Mouse (Mus musculus) bone marrow macrophage, adult 2 months (primary cell): ENCODE results near the gene Setx. TPM values are rescaled to one million over a fixed set of nuclear protein-coding genes. Genes with fewer than 3 reads are reported as not detected.
A peak's percentile ranks its signal among the peaks of the same experiment; 100 is the strongest.

ENCODE experiments used
- H3K27ac ChIP-seq: 2 replicates; pipeline ENCODE4 v1.5.1; 2012; ENCODE audit warnings: low read depth, low read length; ENCODE audit not compliant: insufficient read depth
- H3K4me1 ChIP-seq: 2 replicates; pipeline ENCODE4 v1.6.1; 2012; ENCODE audit warnings: low read length; ENCODE audit not compliant: control insufficient read depth, insufficient read depth
- H3K4me3 ChIP-seq: 2 replicates; pipeline ENCODE4 v1.5.1; 2012; ENCODE audit warnings: mild to moderate bottlenecking, low read length, moderate library complexity; ENCODE audit not compliant: insufficient read depth
- CTCF ChIP-seq: IDR thresholded peaks from 2 replicates; pipeline ENCODE4 v1.5.1; 2012; ENCODE audit warnings: low read depth, mild to moderate bottlenecking, low read length, moderate library complexity
- POLR2A ChIP-seq: IDR thresholded peaks from 2 replicates; pipeline ENCODE4 v1.6.1; 2012; ENCODE audit warnings: mild to moderate bottlenecking, low read depth, low read length, borderline replicate concordance
- polyA plus RNA-seq: library from polyadenylated mRNA; stranded (reverse); fragments of >200 nt; gene quantifications from 2 replicates; pipeline ENCODE4 v1.2.4, GENCODE M21; 2012; ENCODE audit not compliant: missing spikeins, insufficient read depth, insufficient read length

Gene Setx
- polyA plus RNA-seq, 1 experiment = 30.6 TPM

DNA sequence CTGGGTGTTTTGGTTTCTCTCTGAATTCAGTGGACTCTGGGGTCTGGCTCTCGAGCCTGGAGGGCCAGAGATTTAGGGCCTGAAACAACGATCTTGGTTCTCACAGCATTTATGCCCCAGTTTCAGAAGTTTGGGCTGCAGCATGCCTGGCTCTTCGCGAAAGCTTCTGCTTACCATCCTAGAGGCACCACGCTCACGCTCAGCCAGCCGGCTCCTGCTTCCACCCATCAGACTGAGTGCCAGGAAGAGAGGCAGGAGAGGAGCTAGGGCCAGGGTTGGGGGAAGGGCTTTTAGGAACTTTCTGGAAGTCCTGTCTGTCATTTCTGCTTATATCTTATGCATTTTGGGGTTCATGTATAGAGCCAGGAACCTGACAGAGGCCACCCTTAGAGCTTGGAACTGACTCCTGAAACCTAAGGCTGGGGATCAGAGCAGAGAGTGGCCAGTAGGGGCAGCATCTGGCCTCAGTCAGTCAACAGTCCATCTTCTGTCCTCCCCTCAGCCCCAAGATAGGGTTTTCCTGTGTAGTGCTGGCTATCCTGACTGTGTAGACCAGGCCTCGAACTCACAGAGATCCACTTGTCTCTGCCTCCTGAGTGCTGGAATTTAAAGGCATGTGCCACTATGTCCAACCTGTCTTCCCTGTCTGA, 68.8 kb downstream of the Setx start:
- Histone ChIP-seq H3K4me1 (peaks cover 2% of the 10 kb centered on the region), H3K4me3 (no peak overlapping the region), H3K27ac (no peak overlapping the region)
- 0 out of 2 replicates have a peak, but pooled peaks have one; percentile 3 for TF ChIP-seq CTCF
- TF ChIP-seq POLR2A = no peak

DNA sequence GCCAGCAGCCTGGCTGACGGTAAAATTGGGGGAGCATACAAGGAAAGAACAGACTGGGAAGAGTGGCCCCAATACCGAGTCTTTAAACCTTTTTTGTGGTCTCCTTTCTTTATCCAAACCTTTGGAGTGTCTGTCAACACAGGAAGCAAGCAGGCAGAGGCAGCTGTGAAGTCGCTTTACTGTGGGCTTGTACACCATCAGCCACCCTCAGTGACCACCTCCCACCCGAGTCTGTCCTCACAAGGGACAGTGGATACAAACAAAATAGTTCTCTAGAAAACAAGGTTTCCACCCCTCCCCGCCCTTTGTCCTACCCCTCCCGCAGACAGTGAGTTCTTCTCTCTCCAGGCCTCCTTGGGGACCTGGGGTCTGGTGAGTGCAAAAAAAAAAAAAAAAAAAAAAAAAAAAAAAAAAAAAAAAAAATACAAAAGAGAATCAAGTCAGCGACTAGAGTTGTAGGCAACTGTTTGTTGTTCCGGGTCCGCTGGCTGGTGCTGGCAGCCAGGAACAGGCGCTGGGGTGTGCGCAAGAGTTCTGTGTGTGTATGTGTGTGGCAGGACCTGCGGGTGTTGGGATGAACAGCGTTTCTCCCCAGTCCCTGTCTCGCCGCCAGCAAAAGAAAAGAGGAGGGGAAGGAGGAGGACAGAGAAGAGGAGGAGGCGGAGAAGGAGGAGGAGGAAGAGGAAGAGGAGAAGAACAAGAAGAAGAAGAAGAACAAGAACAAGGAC, 70.0 kb downstream of the Setx start:
- TF ChIP-seq CTCF (no peak), POLR2A (no peak)
- Histone ChIP-seq H3K27ac (no peak overlapping the region), H3K4me1 (peaks cover 2% of the 10 kb centered on the region), H3K4me3 (peak overlapping the region; percentile 18; the same call in 1 of the 2 replicates)

DNA sequence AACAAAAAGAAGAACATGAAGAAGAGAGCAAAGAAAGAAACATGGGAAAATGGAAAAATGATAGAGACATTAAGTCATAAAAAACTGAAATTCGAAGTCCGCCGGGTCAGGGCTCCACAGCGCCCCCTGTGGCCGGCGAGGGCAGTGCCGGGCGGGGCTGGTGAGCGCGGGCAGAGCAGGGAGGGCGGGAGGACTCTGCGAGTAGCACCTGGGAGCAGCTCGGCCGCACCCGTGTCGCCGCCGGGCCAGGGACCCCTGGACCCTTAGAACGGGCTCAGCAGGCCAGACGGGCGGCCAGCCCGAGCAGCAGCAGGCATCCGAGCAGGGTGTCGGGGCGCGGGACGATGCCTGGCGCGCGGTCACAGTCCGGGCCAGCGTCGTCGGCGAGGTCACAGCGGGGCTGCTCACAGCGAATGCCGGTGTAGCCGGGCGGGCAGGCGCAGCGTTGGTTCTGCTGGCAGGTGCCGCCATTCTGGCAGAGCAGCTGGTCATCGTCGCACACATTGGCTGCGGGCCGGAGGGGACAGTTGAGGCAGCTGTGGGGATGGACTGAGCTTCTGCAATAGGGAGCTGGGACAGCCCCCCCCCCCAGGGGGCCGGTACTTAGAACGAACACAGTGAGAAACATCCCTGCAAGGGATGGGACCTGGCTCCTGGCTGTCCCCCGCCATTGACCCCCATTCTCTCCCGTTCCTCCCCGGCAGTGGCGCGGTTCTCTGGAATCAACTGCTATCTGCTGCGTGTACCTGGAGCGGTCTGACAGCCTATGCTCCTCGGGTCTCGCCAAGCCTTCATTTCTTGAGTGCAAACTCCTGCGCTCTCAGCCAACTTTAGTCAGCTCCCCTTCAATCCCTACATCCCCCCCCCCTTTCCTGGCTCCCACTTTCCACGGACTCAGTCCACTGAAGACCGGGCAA, 70.8 kb downstream of the Setx start:
- H3K4me1 ChIP-seq = no peaks in the 10 kb centered on the region
- H3K4me3 ChIP-seq = peak overlapping the region; percentile 18
- TF ChIP-seq CTCF = peak; percentile 87
- no peak for TF ChIP-seq POLR2A
- no peak overlapping the region for H3K27ac ChIP-seq

DNA sequence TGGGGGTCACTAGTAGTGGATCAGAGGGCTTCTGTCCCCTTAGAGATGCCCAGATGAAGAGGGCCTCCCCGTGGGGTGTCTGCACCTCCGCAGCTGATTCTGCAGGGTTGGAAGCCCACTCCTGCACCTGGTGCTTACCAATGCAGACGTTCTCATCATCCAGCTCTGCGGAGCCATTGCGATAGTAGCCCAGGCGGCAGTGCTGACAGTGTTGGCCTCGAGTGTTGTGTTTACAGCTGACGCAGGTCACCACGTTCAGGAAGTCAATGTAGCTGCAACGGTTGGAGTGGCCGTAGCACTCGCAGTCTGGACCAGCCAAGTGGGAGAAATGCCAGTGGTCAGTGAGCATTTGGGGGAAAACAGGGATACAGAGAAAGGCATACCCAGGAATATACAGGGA, 72.9 kb downstream of the Setx start:
- Histone ChIP-seq H3K4me1 (no peaks in the 10 kb centered on the region), H3K27ac (no peak overlapping the region), H3K4me3 (no peak overlapping the region)
- TF ChIP-seq POLR2A (no peak), CTCF (no peak)

DNA sequence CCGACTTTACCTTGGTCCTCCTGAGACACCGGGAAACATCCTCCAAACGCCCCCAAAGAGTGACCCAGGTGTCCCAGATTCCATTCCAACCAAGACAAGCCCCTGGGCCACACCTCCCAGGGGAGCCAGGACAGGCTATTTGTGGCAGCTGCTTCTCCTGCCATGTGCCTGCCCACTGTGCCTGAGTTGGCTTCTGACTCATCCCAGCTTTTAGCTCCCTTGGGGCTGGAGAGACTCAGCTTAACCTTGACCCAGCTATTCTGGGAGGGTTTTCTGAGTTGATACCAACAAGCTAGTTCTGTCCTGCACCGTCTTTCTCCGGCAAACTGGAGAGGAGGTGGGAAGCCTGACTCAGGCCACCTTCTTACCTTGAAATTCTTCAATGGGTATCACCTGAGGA, 74.5 kb downstream of the Setx start:
- no peak overlapping the region for H3K4me3 ChIP-seq
- H3K4me1 ChIP-seq = no peaks in the 10 kb centered on the region
- TF ChIP-seq CTCF = no peak
- H3K27ac ChIP-seq = no peak overlapping the region

DNA sequence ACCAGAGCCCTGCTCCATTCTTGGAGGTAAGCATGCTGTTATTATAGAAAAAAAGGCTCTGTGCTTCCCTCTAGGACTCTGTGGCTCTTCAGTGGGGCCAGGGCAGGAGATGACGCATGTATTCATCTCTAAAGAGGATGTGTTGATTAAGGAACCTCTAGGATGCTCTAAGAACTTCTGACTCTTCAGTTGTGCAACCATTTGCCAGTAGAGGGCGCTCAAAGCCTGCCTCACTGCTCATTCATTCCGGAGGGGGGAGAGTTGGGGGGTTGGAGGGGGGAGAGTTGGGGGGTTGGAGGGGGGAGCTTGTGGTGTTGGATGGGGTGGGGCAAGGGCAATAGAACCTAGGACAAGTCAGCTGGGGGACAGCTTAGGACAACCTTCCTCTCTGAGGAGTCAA, 75.9 kb downstream of the Setx start:
- Histone ChIP-seq H3K4me3 (no peak overlapping the region), H3K27ac (no peak overlapping the region), H3K4me1 (no peaks in the 10 kb centered on the region)
- TF ChIP-seq POLR2A (no peak), CTCF (peak; percentile 92)

DNA sequence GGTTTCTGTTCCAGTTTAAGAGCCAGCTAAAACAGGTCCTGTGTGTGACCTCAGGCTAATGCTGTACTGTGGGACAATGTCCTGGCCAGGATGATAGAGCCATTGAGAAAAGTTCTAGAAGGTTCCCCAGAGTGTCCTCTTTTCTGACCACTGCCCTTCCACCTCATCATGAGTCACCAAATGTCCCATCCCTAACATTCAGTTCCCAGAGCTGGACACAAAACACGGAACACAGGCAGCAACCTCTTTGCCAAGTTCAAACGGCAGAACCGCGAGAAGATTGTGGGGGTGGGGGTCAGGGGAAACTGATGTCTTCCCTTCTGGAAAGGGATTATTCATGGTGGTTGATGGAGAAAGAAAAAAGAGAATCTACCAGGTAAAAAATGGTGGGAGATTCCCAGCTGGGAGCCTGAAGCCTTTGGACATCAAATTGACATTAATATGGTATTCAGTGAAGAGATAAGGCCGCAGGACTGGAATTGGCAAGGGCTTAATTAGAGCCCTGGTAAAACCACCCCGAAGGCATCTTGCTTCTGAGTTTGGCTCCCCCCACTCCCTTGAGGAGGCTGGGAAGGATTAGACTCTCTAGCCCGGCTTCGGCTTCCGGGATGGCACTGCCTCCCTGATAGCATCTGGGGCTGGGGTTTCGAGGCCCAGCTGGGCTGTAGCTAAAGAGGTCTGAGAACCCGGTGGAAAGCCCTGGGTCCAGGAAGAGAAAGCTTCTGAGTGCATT, 77.4 kb downstream of the Setx start:
- no peak for TF ChIP-seq POLR2A
- TF ChIP-seq CTCF = no peak
- Histone ChIP-seq H3K4me3 (no peak overlapping the region), H3K27ac (no peak overlapping the region), H3K4me1 (no peaks in the 10 kb centered on the region)

DNA sequence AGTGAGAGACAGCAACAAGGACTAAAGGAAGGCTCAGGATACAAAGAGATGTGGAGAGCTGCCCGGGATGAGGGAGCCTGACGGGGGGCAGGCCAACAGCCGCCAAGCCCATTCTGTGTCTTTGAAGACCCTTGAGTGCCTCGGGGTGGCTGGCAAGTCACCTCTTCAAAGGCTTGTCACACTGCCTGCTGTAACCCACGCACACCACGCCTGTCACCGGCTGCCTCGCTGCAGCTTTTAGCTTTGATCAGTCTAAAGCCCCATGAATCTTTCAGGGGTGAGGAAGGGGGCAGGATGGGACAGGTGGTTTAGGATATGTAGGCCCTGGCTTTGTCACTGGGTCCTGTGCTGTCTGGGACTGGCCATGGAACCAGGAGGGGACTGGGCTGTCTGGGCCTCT, 82.2 kb downstream of the Setx start:
- Histone ChIP-seq H3K4me3 (no peak overlapping the region), H3K4me1 (no peaks in the 10 kb centered on the region), H3K27ac (no peak overlapping the region)
- TF ChIP-seq POLR2A (no peak), CTCF (no peak)

DNA sequence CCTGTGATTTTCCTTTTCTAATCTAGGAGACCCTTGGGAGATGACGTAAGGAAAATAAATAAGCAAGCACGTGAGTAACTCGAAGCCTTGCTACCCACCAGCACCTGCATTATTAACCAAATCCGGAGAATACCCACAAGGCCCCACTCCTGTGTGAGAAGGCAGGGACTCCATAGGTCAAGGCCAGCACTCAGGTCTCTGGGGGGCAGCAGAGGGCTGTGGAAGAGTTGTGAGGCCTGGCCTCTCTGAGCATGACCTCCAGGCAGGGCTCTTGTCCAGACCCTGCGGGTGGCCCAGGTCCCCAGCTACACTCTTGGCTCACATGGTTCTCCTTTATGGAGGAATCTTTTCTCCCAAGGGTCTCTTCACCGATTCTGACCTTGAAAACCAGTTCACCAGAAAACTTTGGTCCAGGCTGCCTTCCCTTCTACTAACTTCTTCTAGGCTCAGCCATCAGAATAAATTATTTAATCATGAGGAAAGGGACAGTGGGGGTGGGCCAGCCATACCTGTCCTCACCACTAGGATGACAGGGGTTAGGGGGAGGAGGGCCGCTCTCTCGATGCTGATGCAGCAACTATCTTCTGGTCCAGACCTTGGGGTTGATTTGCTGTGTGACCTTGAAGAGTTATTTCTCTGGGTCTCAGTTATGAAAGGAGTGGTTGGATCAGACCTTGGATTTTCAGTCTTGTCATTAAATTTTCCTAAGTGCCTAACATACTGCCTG, 92.5 kb downstream of the Setx start:
- no peak overlapping the region for H3K4me3 ChIP-seq
- no peak overlapping the region for H3K27ac ChIP-seq
- H3K4me1 ChIP-seq = no peaks in the 10 kb centered on the region
- TF ChIP-seq POLR2A = no peak
- 0 out of 2 replicates have a peak, but pooled peaks have one; percentile 13 for TF ChIP-seq CTCF
